Mouse (Mus musculus): ENCODE results near the gene Pced1b.

Gene Pced1b

DNA sequence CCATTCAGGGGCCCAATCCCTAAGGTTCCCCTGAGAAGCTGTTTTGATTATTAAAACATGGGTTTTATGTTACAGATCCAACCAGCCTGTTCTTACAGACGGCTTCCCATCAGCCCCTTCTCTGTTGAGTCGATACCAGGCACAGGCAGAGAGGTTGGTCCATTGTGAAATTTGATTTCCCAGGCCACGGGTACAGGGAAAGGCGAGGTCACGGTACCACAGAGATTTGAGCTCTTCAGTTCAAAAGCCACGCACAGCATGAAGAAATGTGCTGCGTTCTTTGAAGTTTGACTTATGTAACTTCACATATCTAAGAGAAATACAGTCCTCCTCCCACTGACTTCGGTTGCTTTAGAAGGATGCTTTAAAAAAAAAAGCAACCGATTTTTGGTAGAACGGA, 39.8 kb downstream of the Pced1b start:
- DNase-seq (ENCODE audit: low spot score in 2 of 2), result no peak

DNA sequence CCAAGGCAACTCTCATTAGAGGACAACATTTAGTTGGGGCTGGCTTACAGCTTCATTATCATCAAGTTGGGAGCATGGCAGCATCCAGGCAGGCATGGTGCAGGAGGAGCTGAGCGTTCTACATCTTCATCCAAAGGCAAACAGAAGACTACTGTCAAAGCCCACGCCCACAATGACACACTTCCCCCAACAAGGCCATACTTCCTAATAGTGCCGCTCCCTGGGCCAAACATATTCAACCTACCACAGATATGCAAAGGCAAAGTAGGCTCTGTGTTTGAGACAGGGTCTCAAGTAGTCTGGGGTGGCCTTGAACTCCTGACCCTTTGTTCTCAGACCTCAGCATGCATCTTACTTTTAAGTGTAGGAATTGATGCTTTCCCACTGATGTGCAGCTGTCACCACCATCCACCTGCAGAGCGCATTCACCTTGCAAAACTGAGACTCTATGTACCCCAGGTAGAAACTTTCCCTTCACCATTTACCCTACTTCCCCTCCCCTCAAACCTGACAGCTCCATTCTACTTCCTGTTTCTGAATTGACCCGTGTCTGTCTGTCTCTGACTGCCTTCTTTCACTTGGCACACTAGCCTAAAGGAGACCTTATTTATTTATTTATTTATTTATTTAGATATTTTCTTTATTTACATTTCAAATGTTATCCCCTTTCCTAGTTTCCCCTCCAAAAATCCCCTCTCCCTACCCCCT, 40.7 kb downstream of the Pced1b start:
- DNase-seq (ENCODE audit: low spot score in 2 of 2), result no peak

DNA sequence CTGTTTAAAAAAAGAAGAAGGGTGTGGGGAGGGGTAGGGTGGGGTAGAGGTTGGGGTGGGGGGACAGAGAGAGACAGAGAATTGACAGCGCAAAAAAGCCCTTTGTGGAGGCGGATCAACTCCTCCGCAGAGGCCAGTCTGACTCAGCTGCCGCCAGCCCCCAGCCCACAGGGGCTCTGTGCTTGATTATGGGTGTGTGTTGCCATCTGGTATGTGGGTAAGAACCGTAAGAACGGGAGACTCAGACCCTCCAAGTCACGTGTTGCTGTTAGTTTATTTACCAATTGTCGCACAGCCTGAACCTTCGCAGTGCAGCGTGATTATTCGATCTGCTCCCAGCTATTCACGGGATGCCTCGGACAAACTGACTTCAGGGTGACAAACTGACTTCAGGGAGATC, 41.8 kb downstream of the Pced1b start:
- no peak for DNase-seq (ENCODE audit: low spot score in 2 of 2)

DNA sequence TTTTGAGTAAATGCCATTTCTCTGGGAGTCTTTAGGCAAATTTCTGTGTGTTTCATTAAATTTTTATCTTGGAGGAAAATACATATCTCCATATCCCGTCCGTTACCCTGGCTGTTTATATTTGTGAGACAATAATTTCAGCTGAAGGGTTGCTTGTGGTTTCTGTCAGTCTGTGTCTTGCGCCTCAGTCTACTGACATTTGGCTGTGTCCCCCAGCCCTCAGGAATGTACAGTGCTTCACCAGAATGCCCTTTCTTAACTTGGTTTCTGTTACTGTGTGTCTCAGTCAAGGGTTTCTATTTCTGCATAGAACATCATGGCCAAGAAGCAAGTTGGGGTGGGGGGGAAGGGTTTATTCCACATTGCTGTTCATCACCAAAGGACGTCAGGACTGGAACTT, 42.3 kb downstream of the Pced1b start:
- DNase-seq (ENCODE audit: low spot score in 2 of 2), result no peak

DNA sequence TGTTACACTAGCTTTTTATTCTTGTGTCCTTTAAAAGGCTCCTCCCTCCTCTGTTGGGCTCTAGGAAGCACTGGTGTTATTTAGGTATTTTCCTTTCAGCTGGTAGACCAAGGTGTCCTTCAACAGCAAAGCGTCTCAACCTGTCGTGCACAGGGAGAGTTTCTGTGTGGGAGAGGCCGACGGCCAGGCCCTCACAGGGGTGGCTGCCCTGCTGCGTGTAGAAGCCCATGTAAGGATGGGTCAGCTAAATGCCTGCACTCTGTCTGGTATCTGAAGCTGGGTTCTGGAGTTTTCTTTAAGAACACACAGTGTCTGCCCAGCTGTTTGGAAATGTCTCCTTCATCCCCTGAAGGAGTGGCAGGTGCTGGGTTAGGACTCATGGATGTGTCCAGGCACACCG, 43.4 kb downstream of the Pced1b start:
- no peak for DNase-seq (ENCODE audit: low spot score in 2 of 2)

DNA sequence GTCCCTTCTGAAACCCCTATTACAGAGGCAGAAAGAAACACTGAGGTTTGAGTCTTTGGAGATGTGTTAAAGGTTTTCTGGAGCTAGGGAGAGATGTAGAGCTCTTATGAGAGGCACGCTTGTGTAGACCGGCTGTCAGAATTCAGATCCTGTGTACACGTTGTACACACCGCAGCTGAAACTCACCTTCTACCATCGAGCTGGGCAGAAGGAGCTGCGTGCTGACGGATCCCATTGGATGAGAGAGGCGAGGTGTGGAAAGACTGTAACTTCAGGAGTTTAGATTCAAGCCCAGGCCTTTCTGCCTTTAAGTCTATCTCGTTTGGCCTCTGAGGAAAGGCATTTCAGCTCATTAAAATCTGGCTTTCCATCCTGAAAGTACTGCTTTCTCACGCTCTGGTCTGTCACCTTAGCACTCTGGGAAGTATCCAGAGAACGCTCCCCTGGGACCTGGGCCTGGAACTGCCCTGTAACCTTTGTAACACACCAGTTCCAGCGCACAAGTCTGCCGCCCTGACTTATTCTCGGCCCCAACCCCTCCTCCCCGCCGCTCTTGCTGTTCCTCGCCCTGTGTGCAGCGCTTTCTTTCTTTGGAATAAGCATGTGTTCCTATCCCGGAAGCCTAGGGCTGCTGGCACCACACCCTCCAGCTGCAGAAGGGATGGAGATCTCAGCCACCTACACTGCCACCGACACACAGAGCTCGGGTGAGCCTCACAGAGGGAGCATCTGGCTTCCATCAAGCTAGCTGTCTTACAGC, 44.6 kb downstream of the Pced1b start:
- DNase-seq (ENCODE audit: low spot score in 2 of 2), result no peak

DNA sequence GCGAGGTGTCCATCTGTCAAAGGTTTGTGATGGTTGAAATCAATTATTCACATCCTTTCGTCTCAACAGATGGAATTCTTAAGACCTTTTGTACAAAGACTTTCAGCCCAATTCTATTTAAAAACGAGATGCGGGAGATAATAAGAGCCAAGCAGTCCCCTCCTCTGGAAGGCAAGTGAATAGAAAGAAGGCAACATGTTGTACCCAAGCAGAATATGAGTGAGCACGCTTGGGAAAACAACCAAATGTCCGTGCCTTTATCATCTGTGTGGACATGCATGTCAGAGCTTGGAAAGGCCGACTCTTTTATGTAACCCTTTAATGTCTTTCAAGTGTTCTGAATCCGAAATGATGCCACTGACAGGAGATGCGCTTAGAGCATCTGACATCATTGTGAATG, 61.0 kb downstream of the Pced1b start:
- no peak for DNase-seq (ENCODE audit: low spot score in 2 of 2)

DNA sequence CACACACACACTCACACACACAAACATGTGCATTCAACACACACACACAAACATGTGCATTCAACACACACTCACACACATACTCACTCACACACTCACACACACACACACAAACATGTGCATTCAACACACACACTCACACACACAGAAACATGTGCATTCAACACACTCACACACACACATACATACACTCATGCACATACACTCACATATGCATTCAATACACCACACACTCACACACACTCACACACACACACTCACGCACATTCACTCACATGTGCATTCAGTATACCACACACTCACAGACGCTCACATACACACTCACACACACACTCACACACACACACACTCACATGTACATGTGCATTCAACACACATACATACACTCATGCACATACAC, 62.6 kb downstream of the Pced1b start:
- DNase-seq (ENCODE audit: low spot score in 2 of 2), result no peak

DNA sequence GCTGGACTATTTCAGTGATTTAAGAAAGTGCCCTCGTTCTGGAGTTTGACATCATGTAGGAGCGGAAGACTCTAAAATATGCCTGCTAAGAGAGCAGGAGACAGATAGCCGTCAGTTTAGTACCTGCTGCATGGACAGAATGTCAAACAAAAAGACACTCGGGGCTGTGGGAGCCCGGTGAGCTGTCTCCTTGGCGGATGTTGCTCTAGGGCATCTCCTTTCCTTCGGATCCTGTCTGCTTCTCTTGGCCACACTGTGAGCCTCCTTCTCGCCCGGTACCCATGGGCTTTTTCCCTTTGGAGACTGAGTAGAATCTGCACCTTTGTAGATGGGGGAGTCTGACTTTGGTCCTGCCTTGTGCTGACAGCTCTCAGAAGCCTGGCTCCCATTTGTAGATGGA, 63.3 kb downstream of the Pced1b start:
- DNase-seq (ENCODE audit: low spot score in 2 of 2), result no peak

DNA sequence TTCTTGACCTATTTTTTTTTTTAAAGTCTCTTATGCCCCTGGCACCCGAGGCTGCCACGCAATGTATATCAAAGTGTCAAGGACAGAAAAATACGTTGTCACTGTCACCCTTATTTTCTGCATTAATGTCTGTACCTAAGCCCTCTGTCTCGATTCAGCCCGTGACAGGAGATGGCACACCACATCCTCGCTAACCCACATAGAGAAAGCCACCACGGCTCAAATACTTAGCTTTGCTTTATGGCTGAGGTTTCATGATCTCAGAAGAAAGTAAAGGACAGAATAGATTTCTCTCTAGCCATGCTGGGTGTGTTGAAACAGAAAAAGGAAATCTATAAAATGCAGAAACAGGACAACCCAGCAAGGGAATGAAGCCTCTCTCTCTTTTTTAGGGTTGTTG, 64.3 kb downstream of the Pced1b start:
- no peak for DNase-seq (ENCODE audit: low spot score in 2 of 2)

DNA sequence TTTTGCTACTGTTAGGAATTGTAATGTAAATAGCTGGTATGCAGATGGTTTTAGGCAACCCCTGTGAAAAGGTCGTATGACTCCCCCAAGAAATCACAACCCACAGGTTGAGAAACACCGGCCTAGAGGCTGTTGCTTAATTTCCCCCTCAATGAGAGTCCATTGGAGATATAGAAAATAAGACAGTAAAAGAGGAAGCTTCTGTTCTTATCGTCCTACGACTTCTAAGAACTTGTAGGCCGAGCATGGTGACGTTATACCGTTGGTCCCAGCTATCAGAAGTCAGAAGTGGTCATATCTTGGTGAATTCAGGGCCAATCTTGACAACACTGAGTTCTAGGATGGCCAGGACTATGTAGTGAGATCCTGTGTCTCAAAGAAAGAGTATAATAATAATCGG, 65.0 kb downstream of the Pced1b start:
- DNase-seq (ENCODE audit: low spot score in 2 of 2), result no peak

DNA sequence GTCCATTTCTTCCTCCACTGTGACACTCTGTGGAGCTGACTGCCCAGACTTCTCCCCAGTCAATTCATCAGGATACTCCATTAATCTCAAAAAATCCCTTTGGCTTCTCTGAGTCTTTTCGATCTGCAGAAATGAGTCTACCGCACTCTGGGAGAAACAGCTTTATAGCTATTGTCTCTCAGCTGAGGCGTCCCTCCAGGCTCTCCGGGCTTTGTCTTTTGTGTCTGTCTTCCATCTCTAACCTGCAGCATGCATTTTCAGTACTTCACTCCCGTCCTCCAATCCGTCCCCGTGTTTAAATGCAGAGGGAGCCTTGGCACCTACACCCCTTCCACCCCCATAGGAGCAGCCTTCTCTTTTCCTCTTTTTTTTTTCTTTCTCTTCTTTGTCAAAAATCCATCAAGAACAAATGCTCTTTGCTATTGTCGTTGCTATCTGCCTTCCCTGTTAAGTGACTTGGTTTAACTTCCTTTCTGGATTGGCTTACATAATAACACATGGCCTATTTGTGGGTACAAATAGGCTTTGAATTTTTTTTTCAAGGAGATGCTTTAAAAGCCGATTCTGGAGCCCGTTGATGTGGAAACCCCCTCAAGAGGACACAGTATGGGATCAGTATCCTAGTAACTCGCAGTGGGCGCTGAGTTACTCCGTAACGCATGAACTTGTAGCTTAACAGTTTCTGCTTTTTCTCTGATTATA, 68.0 kb downstream of the Pced1b start:
- no peak for DNase-seq (ENCODE audit: low spot score in 2 of 2)

DNA sequence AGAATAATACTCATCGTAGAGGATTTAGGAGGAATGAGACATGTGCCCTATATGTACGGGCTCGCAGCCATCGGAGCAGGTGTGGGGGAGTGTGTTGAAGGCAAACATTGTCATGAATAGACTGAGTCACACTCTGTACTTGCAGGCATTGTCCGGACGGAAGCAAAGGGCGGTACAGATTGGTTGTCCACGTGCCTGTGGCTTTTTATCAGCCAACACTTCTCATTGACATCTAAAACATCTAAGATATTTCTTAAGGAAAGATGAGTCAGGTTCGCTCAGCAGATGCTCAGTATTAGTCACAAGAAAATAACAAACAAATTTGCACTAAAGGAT, 68.5 kb downstream of the Pced1b start:
- DNase-seq (ENCODE audit: low spot score in 2 of 2), result peak; percentile 29 to 43

DNA sequence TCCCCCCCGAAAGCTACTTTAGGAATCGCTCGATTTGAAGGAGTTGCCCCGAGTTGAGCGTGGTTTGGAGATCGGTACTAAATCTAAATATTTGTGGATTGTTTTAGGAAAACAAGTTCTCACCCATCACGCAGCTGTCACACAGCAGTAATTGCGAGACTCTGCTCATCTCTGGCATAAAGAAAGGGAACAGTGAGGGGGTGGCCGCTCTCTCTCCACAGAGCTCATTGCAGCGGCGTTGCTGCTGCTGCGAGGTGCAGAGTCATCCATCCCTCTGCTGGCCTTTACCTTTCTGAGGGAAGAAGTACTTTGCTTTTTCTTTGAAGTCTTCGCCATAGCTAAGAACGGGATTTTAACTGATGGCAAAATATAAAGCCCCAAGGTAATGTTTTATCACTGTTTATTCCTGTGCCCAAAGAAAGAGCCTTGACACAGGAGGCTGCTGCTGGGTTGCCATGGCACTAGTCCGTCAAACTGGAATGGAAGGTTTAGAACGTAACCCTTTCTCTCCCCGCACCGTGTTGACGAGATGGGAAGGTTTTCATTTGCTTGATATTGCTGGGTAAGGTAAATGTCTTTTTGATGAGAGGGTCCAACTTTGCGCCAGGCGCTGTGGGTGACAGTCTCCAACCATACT, 71.6 kb downstream of the Pced1b start:
- DNase-seq (ENCODE audit: low spot score in 2 of 2), result peak in 1 of 2 experiments; percentile 33

DNA sequence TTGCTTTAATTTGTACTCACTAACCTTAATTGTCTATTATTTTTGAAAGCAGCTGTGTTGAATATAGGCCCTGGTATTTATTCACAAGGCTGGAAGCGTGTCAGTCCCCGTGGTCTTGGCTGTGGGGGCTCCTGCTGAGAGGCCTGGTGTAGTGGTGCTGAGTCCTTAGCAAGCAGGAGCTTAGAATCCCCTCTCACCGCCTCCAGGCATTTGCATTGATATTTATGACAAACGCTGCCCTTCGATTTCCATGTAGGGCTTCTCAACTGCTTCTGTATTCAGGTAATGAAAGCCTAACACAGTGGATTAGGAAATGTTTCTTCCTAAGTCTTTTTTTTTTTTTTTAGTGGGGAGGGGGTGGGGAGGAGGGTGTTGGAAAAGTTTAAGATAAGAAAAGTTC, 75.9 kb downstream of the Pced1b start:
- DNase-seq (ENCODE audit: low spot score in 2 of 2), result no peak

DNA sequence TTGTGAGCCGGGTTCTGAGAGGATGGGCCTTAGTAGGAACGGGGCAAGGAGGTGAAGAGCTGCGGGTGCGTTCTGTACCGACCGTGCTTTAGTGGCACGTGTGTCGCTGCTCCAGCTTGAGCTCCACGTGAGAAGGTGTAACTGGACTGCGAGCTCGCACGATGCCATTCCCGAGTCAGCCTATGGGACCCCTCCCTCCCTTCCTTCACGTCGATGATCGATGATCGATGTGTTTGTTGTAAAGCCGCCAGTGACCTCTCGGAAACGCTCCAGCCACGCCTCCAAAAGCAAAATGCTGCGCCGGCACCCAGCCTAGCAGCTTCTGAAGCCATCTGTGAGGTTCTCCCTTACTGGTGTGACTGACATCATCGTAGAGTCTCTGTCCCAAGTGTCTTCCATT, 76.6 kb downstream of the Pced1b start:
- DNase-seq (ENCODE audit: low spot score in 2 of 2), result no peak

DNA sequence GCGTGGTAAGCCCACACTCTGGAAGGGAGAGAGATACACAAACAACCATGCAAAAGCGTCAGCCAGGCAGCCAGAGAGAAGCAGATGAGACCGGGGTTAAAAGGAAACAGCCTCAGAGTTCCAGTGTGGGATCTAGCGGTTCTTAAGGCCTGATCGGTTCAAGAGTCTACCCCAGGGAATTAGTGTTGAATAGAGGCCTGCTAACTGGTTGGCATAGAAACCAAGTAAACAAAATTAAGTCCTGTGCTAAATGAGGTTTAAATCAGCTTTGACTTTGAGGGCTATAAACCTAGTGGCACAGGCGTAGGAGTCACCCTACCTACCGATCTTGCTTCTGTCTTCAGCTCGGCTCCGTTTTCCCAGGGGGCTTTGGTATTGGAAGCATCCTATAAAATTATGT, 77.4 kb downstream of the Pced1b start:
- no peak for DNase-seq (ENCODE audit: low spot score in 2 of 2)

DNA sequence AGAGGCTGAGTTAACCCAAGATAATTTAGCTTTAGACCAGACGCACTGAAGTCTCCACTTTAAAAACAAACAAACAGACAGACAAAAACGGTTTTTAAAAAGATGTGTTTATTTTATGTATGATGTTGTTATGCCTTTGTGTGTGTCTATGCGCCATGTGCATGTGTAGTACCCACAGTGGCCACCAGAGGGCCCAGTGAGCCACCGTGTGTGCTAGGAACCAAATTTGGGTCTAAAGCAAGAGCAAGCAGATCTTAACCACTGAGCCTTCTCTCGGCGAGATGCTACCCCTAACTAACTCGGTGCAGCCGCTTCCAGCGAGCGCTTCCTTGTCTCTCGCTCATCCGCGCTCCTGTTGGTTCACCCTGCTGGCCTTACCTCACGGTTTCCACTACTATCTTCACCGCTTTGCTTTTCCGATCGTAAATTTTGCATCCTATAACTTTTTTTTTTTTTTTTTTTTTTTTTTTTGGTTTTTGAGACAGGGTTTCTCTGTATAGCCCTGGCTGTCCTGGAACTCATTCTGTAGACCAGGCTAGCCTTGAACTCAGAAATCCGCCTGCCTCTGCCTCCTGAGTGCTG, 80.7 kb downstream of the Pced1b start:
- DNase-seq (ENCODE audit: low spot score in 2 of 2), result no peak

DNA sequence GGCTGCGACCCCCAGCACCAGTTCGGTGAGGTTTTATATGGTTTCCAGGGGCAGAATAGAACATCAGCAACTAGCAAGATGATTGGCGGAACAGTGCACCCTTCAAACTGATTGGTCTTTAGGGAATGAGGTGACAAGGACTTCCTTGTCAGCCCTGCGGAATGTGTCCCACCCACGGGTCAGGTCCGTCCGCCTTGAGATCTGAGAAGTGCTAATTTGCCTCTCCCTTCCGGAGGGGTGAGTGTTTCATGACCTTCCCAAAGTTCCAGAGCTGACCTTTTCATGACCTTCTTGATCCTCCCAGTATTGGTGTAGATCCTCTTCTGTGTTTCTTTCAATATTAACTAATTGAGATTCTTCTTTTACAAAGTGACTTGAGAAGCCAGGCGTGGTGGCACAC, 85.7 kb downstream of the Pced1b start:
- no peak for DNase-seq (ENCODE audit: low spot score in 2 of 2)

DNA sequence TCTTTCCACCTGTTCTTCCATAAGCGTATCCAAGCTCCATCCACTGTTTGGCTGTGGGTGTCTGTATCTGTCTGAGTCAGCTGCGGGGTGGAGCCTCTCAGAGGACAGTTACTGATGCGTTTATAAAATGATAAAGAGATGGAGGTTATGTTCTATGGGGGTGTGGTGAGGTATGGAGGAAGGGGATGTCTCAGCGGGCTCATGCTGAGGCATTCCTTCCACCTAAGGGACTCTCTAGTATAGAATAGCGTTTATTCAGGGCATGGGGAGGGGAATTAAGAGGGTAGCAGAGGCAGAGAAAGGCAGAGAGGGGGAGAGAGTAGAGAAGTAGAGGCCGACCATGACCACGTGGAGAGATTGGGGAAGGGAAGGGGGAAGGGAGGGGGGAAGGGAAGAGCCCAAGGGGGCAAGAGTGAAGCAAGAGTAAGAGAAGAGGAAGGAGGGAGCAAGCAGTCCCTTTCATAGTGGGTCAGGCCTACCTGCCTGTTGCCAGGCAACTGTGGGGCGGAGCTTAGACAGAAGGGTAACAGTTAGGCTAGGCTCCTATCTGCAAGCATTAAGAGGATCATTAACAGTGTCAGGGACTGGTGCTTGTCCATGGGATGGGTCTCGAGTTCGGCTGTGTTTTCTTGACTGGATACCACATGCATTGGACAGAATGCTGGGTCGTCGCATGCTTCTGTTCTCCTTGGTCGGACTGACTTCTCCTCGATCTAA, 90.9 kb downstream of the Pced1b start:
- DNase-seq (ENCODE audit: low spot score in 2 of 2), result no peak

DNA sequence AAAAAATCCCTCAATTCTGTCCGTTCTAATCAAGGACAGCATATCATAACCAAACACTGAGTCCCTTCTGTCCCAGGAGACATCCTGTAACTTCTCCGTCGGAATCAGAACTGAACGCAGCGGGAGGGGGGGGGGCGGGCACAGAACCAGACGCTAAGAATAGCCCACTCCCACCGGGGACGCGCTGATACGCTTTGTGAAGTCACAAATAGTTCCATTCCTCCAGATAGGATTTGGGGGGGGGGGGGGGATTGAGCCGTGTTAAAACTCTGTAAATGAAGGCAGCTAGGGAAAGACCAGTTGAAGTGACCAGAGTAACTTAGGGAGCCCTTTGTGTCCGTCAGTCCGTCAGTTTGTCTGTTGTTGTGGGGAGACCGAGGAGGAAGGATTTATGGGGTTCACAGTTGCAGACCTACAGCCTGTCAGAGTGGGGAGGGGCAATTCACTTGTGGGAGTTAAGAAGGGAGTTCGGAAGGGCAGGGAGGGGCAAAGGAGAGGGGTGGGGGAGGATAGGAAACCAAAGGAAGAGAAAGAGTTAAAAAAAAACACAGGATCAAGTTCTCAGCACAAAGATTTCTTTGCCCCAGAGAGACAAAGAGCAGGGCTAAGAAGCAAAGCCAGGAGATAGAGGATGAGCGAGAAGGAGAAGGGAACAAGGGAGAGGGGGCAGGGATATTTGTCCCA, 91.6 kb downstream of the Pced1b start:
- DNase-seq (ENCODE audit: low spot score in 2 of 2), result no peak

Data from right cerebral cortex, postnatal 10 days (tissue).